Mouse (Mus musculus): ENCODE measurements at regions not wholly inside any gene's neighbourhood (a gene's known extent, or its start where the extent isn't known, plus 50 kb on each side); places are given as distances from the start of the nearest gene placed in this dataset.

GRCm38 (mm10) chr12:7778056-7778440, 199.4 kb upstream of the Apob start:
- H3K9ac ChIP-seq (ENCODE audit: low read length): no peak overlapping the region
- H3K4me2 ChIP-seq (ENCODE audit: low read depth): no peak overlapping the region
- WGBS: 53% methylated on average over 6 of the region's 6 CpGs
- H3K4me3 ChIP-seq (ENCODE audit: low read depth, low read length): no peak overlapping the region
- no peaks in the 10 kb centered on the region for H3K9me3 ChIP-seq (ENCODE audit: control insufficient read depth, low read length)
- H3K27ac ChIP-seq (ENCODE audit: low read depth, low read length): no peak overlapping the region
- ATAC-seq (ENCODE audit: insufficient read depth, low FRiP score, low TSS enrichment) (no peak; the same call in 1 of the 2 replicates), DNase-seq (ENCODE audit: low spot score) (peak; percentile 26)
- no peaks in the 10 kb centered on the region for H3K36me3 ChIP-seq (ENCODE audit: control insufficient read depth, insufficient read depth, low read length)
- H3K27me3 ChIP-seq (ENCODE audit: control insufficient read depth, insufficient read depth, low read length): no peaks in the 10 kb centered on the region
- H3K4me1 ChIP-seq (ENCODE audit: control insufficient read depth, insufficient read depth, low read length): 0 out of 2 replicates have a peak, but pooled peaks cover 4% of the 10 kb centered on the region

- WGBS: 90% methylated on average over 5 of the region's 5 CpGs
- Histone ChIP-seq H3K4me2 (ENCODE audit: low read depth) (no peak overlapping the region), H3K4me3 (ENCODE audit: low read depth, low read length) (no peak overlapping the region), H3K36me3 (ENCODE audit: control insufficient read depth, insufficient read depth, low read length) (no peaks in the 10 kb centered on the region), H3K9ac (ENCODE audit: low read length) (no peak overlapping the region), H3K9me3 (ENCODE audit: control insufficient read depth, low read length) (no peaks in the 10 kb centered on the region), H3K27ac (ENCODE audit: low read depth, low read length) (no peak overlapping the region), H3K4me1 (ENCODE audit: control insufficient read depth, insufficient read depth, low read length) (no peaks in the 10 kb centered on the region), H3K27me3 (ENCODE audit: control insufficient read depth, insufficient read depth, low read length) (no peaks in the 10 kb centered on the region)
- ATAC-seq (ENCODE audit: insufficient read depth, low FRiP score, low TSS enrichment) (no peak), DNase-seq (ENCODE audit: low spot score) (no peak)
These were observed 160.8 kb upstream of the Apob start for GRCm38 (mm10) chr12:7816616-7817015.

- Histone ChIP-seq H3K9ac (ENCODE audit: low read length) (no peak overlapping the region), H3K27me3 (ENCODE audit: control insufficient read depth, insufficient read depth, low read length) (no peaks in the 10 kb centered on the region), H3K4me3 (ENCODE audit: low read depth, low read length) (no peak overlapping the region), H3K9me3 (ENCODE audit: control insufficient read depth, low read length) (no peaks in the 10 kb centered on the region), H3K4me1 (ENCODE audit: control insufficient read depth, insufficient read depth, low read length) (no peaks in the 10 kb centered on the region), H3K4me2 (ENCODE audit: low read depth) (no peak overlapping the region), H3K36me3 (ENCODE audit: control insufficient read depth, insufficient read depth, low read length) (no peaks in the 10 kb centered on the region), H3K27ac (ENCODE audit: low read depth, low read length) (no peak overlapping the region)
- DNase-seq (ENCODE audit: low spot score) (no peak), ATAC-seq (ENCODE audit: insufficient read depth, low FRiP score, low TSS enrichment) (no peak)
- 78% methylated on average over 4 of the region's 4 CpGs for WGBS
These were observed 157.3 kb upstream of the Apob start for GRCm38 (mm10) chr12:7820006-7820704.

- no peaks in the 10 kb centered on the region for H3K36me3 ChIP-seq (ENCODE audit: control insufficient read depth, insufficient read depth, low read length)
- H3K27ac ChIP-seq (ENCODE audit: low read depth, low read length): no peak overlapping the region
- DNase-seq (ENCODE audit: low spot score): no peak
- no peaks in the 10 kb centered on the region for H3K27me3 ChIP-seq (ENCODE audit: control insufficient read depth, insufficient read depth, low read length)
- no peak overlapping the region for H3K4me2 ChIP-seq (ENCODE audit: low read depth)
- no peak for ATAC-seq (ENCODE audit: insufficient read depth, low FRiP score, low TSS enrichment)
- no peaks in the 10 kb centered on the region for H3K4me1 ChIP-seq (ENCODE audit: control insufficient read depth, insufficient read depth, low read length)
- H3K9me3 ChIP-seq (ENCODE audit: control insufficient read depth, low read length): no peaks in the 10 kb centered on the region; the same call in 1 of the 2 replicates
- no peak overlapping the region for H3K4me3 ChIP-seq (ENCODE audit: low read depth, low read length)
- no peak overlapping the region for H3K9ac ChIP-seq (ENCODE audit: low read length)
- WGBS: 68% methylated on average over 2 of the region's 2 CpGs
These were observed 156.7 kb upstream of the Apob start for GRCm38 (mm10) chr12:7820718-7821117.

- H3K9ac ChIP-seq (ENCODE audit: low read length): no peak overlapping the region
- DNase-seq (ENCODE audit: low spot score) (no peak), ATAC-seq (ENCODE audit: insufficient read depth, low FRiP score, low TSS enrichment) (no peak)
- no peak overlapping the region for H3K27ac ChIP-seq (ENCODE audit: low read depth, low read length)
- H3K9me3 ChIP-seq (ENCODE audit: control insufficient read depth, low read length): no peaks in the 10 kb centered on the region
- no peaks in the 10 kb centered on the region for H3K4me1 ChIP-seq (ENCODE audit: control insufficient read depth, insufficient read depth, low read length)
- 50% methylated on average over 3 of the region's 3 CpGs for WGBS
- no peak overlapping the region for H3K4me2 ChIP-seq (ENCODE audit: low read depth)
- no peaks in the 10 kb centered on the region for H3K27me3 ChIP-seq (ENCODE audit: control insufficient read depth, insufficient read depth, low read length)
- H3K36me3 ChIP-seq (ENCODE audit: control insufficient read depth, insufficient read depth, low read length): no peaks in the 10 kb centered on the region
- no peak overlapping the region for H3K4me3 ChIP-seq (ENCODE audit: low read depth, low read length)
These were observed 141.7 kb upstream of the Apob start for GRCm38 (mm10) chr12:7835731-7836130.

GRCm38 (mm10) chr12:7853876-7854275, 123.6 kb upstream of the Apob start:
- 84% methylated on average over 2 of the region's 2 CpGs for WGBS
- Histone ChIP-seq H3K27me3 (ENCODE audit: control insufficient read depth, insufficient read depth, low read length) (no peaks in the 10 kb centered on the region), H3K36me3 (ENCODE audit: control insufficient read depth, insufficient read depth, low read length) (no peaks in the 10 kb centered on the region), H3K4me2 (ENCODE audit: low read depth) (no peak overlapping the region), H3K4me1 (ENCODE audit: control insufficient read depth, insufficient read depth, low read length) (no peaks in the 10 kb centered on the region), H3K27ac (ENCODE audit: low read depth, low read length) (no peak overlapping the region), H3K9ac (ENCODE audit: low read length) (no peak overlapping the region), H3K9me3 (ENCODE audit: control insufficient read depth, low read length) (no peaks in the 10 kb centered on the region), H3K4me3 (ENCODE audit: low read depth, low read length) (no peak overlapping the region)
- ATAC-seq (ENCODE audit: insufficient read depth, low FRiP score, low TSS enrichment): no peak
- DNase-seq (ENCODE audit: low spot score): no peak

- 93% methylated on average over 2 of the region's 2 CpGs for WGBS
- H3K27me3 ChIP-seq (ENCODE audit: control insufficient read depth, insufficient read depth, low read length): no peaks in the 10 kb centered on the region
- H3K36me3 ChIP-seq (ENCODE audit: control insufficient read depth, insufficient read depth, low read length): no peaks in the 10 kb centered on the region
- H3K27ac ChIP-seq (ENCODE audit: low read depth, low read length): no peak overlapping the region
- no peak overlapping the region for H3K4me2 ChIP-seq (ENCODE audit: low read depth)
- ATAC-seq (ENCODE audit: insufficient read depth, low FRiP score, low TSS enrichment): no peak
- no peaks in the 10 kb centered on the region for H3K4me1 ChIP-seq (ENCODE audit: control insufficient read depth, insufficient read depth, low read length)
- H3K9me3 ChIP-seq (ENCODE audit: control insufficient read depth, low read length): no peaks in the 10 kb centered on the region
- H3K9ac ChIP-seq (ENCODE audit: low read length): no peak overlapping the region
- no peak overlapping the region for H3K4me3 ChIP-seq (ENCODE audit: low read depth, low read length)
- no peak for DNase-seq (ENCODE audit: low spot score)
These were observed 121.8 kb upstream of the Apob start for GRCm38 (mm10) chr12:7855683-7856082.

- H3K27ac ChIP-seq (ENCODE audit: low read depth, low read length): no peak overlapping the region
- no peak overlapping the region for H3K4me3 ChIP-seq (ENCODE audit: low read depth, low read length)
- DNase-seq (ENCODE audit: low spot score) (no peak), ATAC-seq (ENCODE audit: insufficient read depth, low FRiP score, low TSS enrichment) (no peak)
- no peak overlapping the region for H3K9ac ChIP-seq (ENCODE audit: low read length)
- no peaks in the 10 kb centered on the region for H3K27me3 ChIP-seq (ENCODE audit: control insufficient read depth, insufficient read depth, low read length)
- H3K9me3 ChIP-seq (ENCODE audit: control insufficient read depth, low read length): no peaks in the 10 kb centered on the region
- H3K4me1 ChIP-seq (ENCODE audit: control insufficient read depth, insufficient read depth, low read length): no peaks in the 10 kb centered on the region
- H3K36me3 ChIP-seq (ENCODE audit: control insufficient read depth, insufficient read depth, low read length): no peaks in the 10 kb centered on the region
- no peak overlapping the region for H3K4me2 ChIP-seq (ENCODE audit: low read depth)
- 87% methylated on average over 24 of the region's 28 CpGs for WGBS
These were observed 117.9 kb upstream of the Apob start for GRCm38 (mm10) chr12:7859533-7859932.

- Histone ChIP-seq H3K36me3 (ENCODE audit: control insufficient read depth, insufficient read depth, low read length) (no peaks in the 10 kb centered on the region), H3K27ac (ENCODE audit: low read depth, low read length) (no peak overlapping the region), H3K27me3 (ENCODE audit: control insufficient read depth, insufficient read depth, low read length) (no peaks in the 10 kb centered on the region), H3K9me3 (ENCODE audit: control insufficient read depth, low read length) (no peaks in the 10 kb centered on the region), H3K4me1 (ENCODE audit: control insufficient read depth, insufficient read depth, low read length) (no peaks in the 10 kb centered on the region), H3K9ac (ENCODE audit: low read length) (no peak overlapping the region), H3K4me2 (ENCODE audit: low read depth) (no peak overlapping the region), H3K4me3 (ENCODE audit: low read depth, low read length) (no peak overlapping the region)
- 81% methylated on average over 3 of the region's 3 CpGs for WGBS
- no peak for ATAC-seq (ENCODE audit: insufficient read depth, low FRiP score, low TSS enrichment)
- DNase-seq (ENCODE audit: low spot score): no peak
These were observed 107.4 kb upstream of the Apob start for GRCm38 (mm10) chr12:7870004-7870403.

Measured in neural tube, embryonic 11.5 days (tissue).